Mouse (Mus musculus): Measurements from ENCODE around the gene Gli3.

DNA sequence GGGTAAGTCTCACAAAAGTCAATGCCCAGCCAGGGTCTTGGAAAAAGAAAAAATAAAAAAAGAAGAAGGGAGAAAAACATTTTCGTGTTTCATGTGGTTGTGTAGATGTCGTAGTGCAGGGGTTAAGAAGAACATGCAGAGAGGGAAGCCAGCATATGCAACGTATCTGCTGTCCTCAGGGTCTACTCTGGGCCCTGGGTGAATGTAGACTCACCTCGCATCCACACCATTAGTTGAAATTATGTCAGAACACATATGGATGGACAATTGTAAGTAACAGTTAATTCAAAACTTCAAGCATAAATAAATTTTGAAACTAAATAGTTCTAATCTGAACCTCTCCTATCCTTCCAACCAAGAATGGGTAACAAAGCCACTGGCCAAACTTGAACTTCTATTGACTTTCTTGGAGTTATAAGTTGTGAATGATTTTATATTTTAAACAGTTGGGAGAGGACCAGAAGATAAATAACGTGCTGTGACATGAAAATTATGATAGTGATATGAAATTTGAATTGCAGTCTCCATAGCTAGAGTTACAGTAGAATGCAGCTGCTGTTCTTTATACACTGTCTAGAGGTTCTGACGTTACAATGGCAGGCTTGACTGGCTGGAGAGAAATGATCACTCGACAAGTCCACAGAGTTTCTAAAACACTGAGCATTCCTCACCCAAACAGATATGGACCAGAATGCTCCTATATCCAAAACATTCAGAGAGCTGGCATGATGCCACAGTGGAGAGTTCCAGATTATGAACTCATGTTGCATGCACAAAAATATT lies 16.1 kb upstream of the Gli3 start:
- no peak for TF ChIP-seq CTCF (IDR thresholded peaks at IDR 0.05; ENCODE audit: control insufficient read depth, insufficient read depth, low read length)
- no peak for TF ChIP-seq POLR2A (IDR thresholded peaks at IDR 0.05; ENCODE audit: borderline replicate concordance, control insufficient read depth, low read depth, low read length)
